Comparison of ENCODE assay signal across 8 mouse cellular contexts in the genomic region with DNA sequence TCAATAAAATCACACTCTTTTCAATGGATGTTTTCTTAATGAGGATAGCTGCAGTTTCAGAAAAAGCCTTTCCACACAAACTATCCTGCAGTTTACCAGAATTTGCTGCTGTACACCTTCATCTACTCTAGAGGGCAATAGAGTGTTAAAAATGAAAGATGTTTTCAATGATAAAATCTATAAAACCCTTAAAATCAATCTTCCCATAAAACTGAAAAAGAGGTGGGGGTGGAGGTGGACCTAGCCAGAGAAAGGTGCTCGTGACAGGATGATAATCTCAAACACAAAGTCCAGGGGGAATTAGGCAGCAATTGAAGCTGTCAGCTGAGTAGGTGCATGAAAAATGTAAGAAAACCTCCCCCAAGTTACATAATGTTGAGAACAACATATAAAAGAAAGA.
A peak's percentile ranks its signal among the peaks of the same experiment; 100 is the strongest.
DNase-seq lines count a peak whose midpoint lies in the region; ATAC-seq and TF ChIP-seq lines count a peak whose summit lies in the region.

No protein-coding gene starts in this region.

- no peak for TF ChIP-seq EP300 in heart, postnatal 0 days (IDR thresholded peaks at IDR 0.05; ENCODE audit: low read depth)

- no peak overlapping the region for H3K4me2 ChIP-seq in heart, postnatal 0 days (ENCODE audit: low read depth, low read length)
- no peak overlapping the region for H3K4me2 ChIP-seq in hindbrain, embryonic 14.5 days (replicated peaks)

- ATAC-seq in heart, postnatal 0 days (ENCODE audit: insufficient read depth, low read depth) = no peak
- ATAC-seq in hindbrain, embryonic 14.5 days (ENCODE audit: low FRiP score) = no peak

- H3K36me3 ChIP-seq in heart, postnatal 0 days (replicated peaks; ENCODE audit: control insufficient read depth, insufficient read depth, low read length) = no peaks in the 10 kb centered on the region
- no peaks in the 10 kb centered on the region for H3K36me3 ChIP-seq in heart, embryonic 10.5 days
- H3K36me3 ChIP-seq in hindbrain, embryonic 14.5 days (replicated peaks; ENCODE audit: control insufficient read depth, insufficient read depth) = no peaks in the 10 kb centered on the region
- H3K36me3 ChIP-seq in limb, embryonic 10.5 days = no peaks in the 10 kb centered on the region

- no peaks in the 10 kb centered on the region for H3K9me3 ChIP-seq in heart, postnatal 0 days (replicated peaks; ENCODE audit: control insufficient read depth, low read length)
- no peaks in the 10 kb centered on the region for H3K9me3 ChIP-seq in heart, embryonic 10.5 days
- H3K9me3 ChIP-seq in hindbrain, embryonic 14.5 days (ENCODE audit: control insufficient read depth, low read length) = no peaks in the 10 kb centered on the region
- no peaks in the 10 kb centered on the region for H3K9me3 ChIP-seq in limb, embryonic 10.5 days (replicated peaks)

- no peak overlapping the region for H3K4me3 ChIP-seq in heart, postnatal 0 days (ENCODE audit: low read depth, low read length)
- no peak overlapping the region for H3K4me3 ChIP-seq in heart, embryonic 10.5 days
- no peak overlapping the region for H3K4me3 ChIP-seq in hindbrain, embryonic 14.5 days (replicated peaks; ENCODE audit: low read length)
- no peak overlapping the region for H3K4me3 ChIP-seq in limb, embryonic 10.5 days

- no peaks in the 10 kb centered on the region for H3K4me1 ChIP-seq in heart, postnatal 0 days (ENCODE audit: control insufficient read depth, insufficient read depth)
- H3K4me1 ChIP-seq in heart, embryonic 10.5 days = no peaks in the 10 kb centered on the region
- no peaks in the 10 kb centered on the region for H3K4me1 ChIP-seq in hindbrain, embryonic 14.5 days (replicated peaks; ENCODE audit: control insufficient read depth, insufficient read depth, low read length)
- no peaks in the 10 kb centered on the region for H3K4me1 ChIP-seq in limb, embryonic 10.5 days

- H3K9ac ChIP-seq in heart, postnatal 0 days (replicated peaks; ENCODE audit: low read depth, low read length) = no peak overlapping the region
- no peak overlapping the region for H3K9ac ChIP-seq in hindbrain, embryonic 14.5 days

- peak; percentile 13 for DNase-seq in heart, postnatal 0 days (ENCODE audit: low spot score)
- no peak for DNase-seq in heart, embryonic 10.5 days (ENCODE audit: low spot score)
- DNase-seq in 416B (ENCODE audit: low read depth) (peak; percentile 33), ZHBTc4 (ENCODE audit: low read depth, low spot score) (peak; percentile 12)
- peak; percentile 85 for DNase-seq in hindbrain, embryonic 14.5 days (ENCODE audit: low spot score)
- peak; percentile 32 for DNase-seq in naive thymus-derived CD4-positive, alpha-beta T cell, adult 2 months (ENCODE audit: low read depth)
- DNase-seq in gastrocnemius, postnatal 25 days = no peak
- DNase-seq in limb, embryonic 10.5 days (ENCODE audit: low spot score) = no peak

- peak; percentile 67 for TF ChIP-seq CTCF in heart, postnatal 0 days (IDR thresholded peaks at IDR 0.05; ENCODE audit: low read depth)

- no peak overlapping the region for H3K27ac ChIP-seq in heart, postnatal 0 days (ENCODE audit: low read depth)
- no peak overlapping the region for H3K27ac ChIP-seq in heart, embryonic 10.5 days
- H3K27ac ChIP-seq in hindbrain, embryonic 14.5 days = no peak overlapping the region
- no peak overlapping the region for H3K27ac ChIP-seq in limb, embryonic 10.5 days

- 29% methylated on average over 1 of the region's 1 CpGs for WGBS in heart, postnatal 0 days
- 31% methylated on average over 1 of the region's 1 CpGs for WGBS in heart, embryonic 10.5 days
- WGBS in hindbrain, embryonic 14.5 days = 13% methylated on average over 1 of the region's 1 CpGs
- 22% methylated on average over 1 of the region's 1 CpGs for WGBS in limb, embryonic 10.5 days

- no peaks in the 10 kb centered on the region for H3K27me3 ChIP-seq in heart, postnatal 0 days (ENCODE audit: control insufficient read depth, insufficient read depth, low read length)
- no peaks in the 10 kb centered on the region for H3K27me3 ChIP-seq in heart, embryonic 10.5 days (ENCODE audit: insufficient read depth, poor library complexity, severe bottlenecking)
- H3K27me3 ChIP-seq in hindbrain, embryonic 14.5 days (ENCODE audit: control insufficient read depth, insufficient read depth, low read length) = no peaks in the 10 kb centered on the region
- H3K27me3 ChIP-seq in limb, embryonic 10.5 days (ENCODE audit: low read depth, poor library complexity, severe bottlenecking) = no peaks in the 10 kb centered on the region

Comparison
In these comparisons a context has a peak if more than half of its experiments do, and no peak if none do; other contexts are left out.
1. DNase-seq: peak in heart, postnatal 0 days (single experiment), 416B (single experiment), ZHBTc4 (single experiment), hindbrain, embryonic 14.5 days (single experiment) and naive thymus-derived CD4-positive, alpha-beta T cell, adult 2 months (single experiment); none in heart, embryonic 10.5 days (single experiment), gastrocnemius, postnatal 25 days (single experiment) and limb, embryonic 10.5 days (single experiment).